ENCODE assay signal across 15 mouse cellular contexts in the genomic region with DNA sequence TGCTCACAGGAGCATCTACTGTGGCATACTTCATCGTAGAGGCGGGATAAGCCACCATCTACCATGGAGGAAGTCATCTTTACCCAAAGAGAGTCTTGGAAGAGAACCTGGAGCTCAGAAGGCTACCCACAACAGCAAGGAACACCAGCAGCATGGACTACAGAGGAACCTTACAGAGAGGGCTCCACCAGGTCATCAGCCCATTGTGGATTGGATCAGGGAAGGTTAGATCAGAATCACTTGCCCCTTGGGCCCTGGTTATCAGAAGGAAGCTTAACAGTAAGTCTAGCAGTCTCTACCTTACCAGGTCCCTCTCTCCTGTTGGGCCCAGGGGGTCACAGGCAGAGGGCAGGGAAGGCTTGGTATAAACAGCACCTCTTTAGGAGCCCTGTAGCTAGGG. TPM values are rescaled to one million over a fixed set of nuclear protein-coding genes. Genes with fewer than 3 reads are reported as not detected.
DNase-seq lines count a peak whose midpoint lies in the region; ATAC-seq and TF ChIP-seq lines count a peak whose summit lies in the region.
"Had no signal": no experiment of that assay in that cellular context is flagged by ENCODE, and none has a peak within 500 bp of the region (broad histone marks: within the 10 kb centered on the region; RNA-seq: fewer than 3 reads in every experiment).

No protein-coding gene starts in this region.

- intact Hi-C loops in heart, postnatal 25 days (cut with DNase I): no loop called here

- no peak for TF ChIP-seq CTCF in lung, embryonic 14.5 days (IDR thresholded peaks at IDR 0.05; ENCODE audit: low read depth)

- H3K9ac ChIP-seq in heart, embryonic 15.5 days: no peak overlapping the region
- H3K9ac ChIP-seq in lung, embryonic 14.5 days: no peak overlapping the region
- no peak overlapping the region for H3K9ac ChIP-seq in limb, embryonic 15.5 days
- H3K9ac ChIP-seq in forebrain, embryonic 13.5 days: no peak overlapping the region
- H3K9ac ChIP-seq: embryonic facial prominence, embryonic 13.5 days had no signal

- H3K4me2 ChIP-seq in heart, embryonic 15.5 days: no peak overlapping the region
- no peak overlapping the region for H3K4me2 ChIP-seq in lung, embryonic 14.5 days
- no peak overlapping the region for H3K4me2 ChIP-seq in limb, embryonic 15.5 days
- no peak overlapping the region for H3K4me2 ChIP-seq in forebrain, embryonic 13.5 days
- H3K4me2 ChIP-seq: embryonic facial prominence, embryonic 13.5 days had no signal

- H3K4me1 ChIP-seq in heart, embryonic 15.5 days (replicated peaks): peaks cover 48% of the 10 kb centered on the region
- H3K4me1 ChIP-seq in lung, embryonic 14.5 days (ENCODE audit: insufficient read depth): peaks cover 34% of the 10 kb centered on the region
- H3K4me1 ChIP-seq in brown adipose tissue, adult 24 weeks (ENCODE audit: control insufficient read depth, insufficient read depth, insufficient read length, low read length): peaks cover 26% of the 10 kb centered on the region
- peaks cover 47% of the 10 kb centered on the region for H3K4me1 ChIP-seq in limb, embryonic 15.5 days
- peaks cover 14% of the 10 kb centered on the region for H3K4me1 ChIP-seq in forebrain, embryonic 13.5 days

- no peak overlapping the region for H3K4me3 ChIP-seq in heart, embryonic 15.5 days
- no peak overlapping the region for H3K4me3 ChIP-seq in lung, embryonic 14.5 days (ENCODE audit: low read depth, low read length)
- no peak overlapping the region for H3K4me3 ChIP-seq in brown adipose tissue, adult 24 weeks (ENCODE audit: insufficient read depth, low read depth, low read length)
- H3K4me3 ChIP-seq in limb, embryonic 15.5 days: no peak overlapping the region
- no peak overlapping the region for H3K4me3 ChIP-seq in forebrain, embryonic 13.5 days
- H3K4me3 ChIP-seq: embryonic facial prominence, embryonic 13.5 days had no signal

- no peaks in the 10 kb centered on the region for H3K9me3 ChIP-seq in heart, embryonic 15.5 days (replicated peaks)
- H3K9me3 ChIP-seq in lung, embryonic 14.5 days (ENCODE audit: low read depth, low read length): no peaks in the 10 kb centered on the region
- no peaks in the 10 kb centered on the region for H3K9me3 ChIP-seq in limb, embryonic 15.5 days
- no peaks in the 10 kb centered on the region for H3K9me3 ChIP-seq in forebrain, embryonic 13.5 days (replicated peaks)
- H3K9me3 ChIP-seq: embryonic facial prominence, embryonic 13.5 days; G1E had no signal

- no peaks in the 10 kb centered on the region for H3K36me3 ChIP-seq in heart, embryonic 15.5 days
- no peaks in the 10 kb centered on the region for H3K36me3 ChIP-seq in lung, embryonic 14.5 days (ENCODE audit: insufficient read depth)
- H3K36me3 ChIP-seq in limb, embryonic 15.5 days: no peaks in the 10 kb centered on the region
- no peaks in the 10 kb centered on the region for H3K36me3 ChIP-seq in forebrain, embryonic 13.5 days (ENCODE audit: poor library complexity, severe bottlenecking)
- H3K36me3 ChIP-seq: embryonic facial prominence, embryonic 13.5 days had no signal

- H3K27me3 ChIP-seq in heart, embryonic 15.5 days: no peaks in the 10 kb centered on the region
- no peaks in the 10 kb centered on the region for H3K27me3 ChIP-seq in lung, embryonic 14.5 days (ENCODE audit: insufficient read depth, low read length)
- no peaks in the 10 kb centered on the region for H3K27me3 ChIP-seq in limb, embryonic 15.5 days
- 0 out of 2 replicates have a peak, but pooled peaks cover 3% of the 10 kb centered on the region for H3K27me3 ChIP-seq in forebrain, embryonic 13.5 days
- H3K27me3 ChIP-seq: embryonic facial prominence, embryonic 13.5 days had no signal

- no peak for ATAC-seq in heart, embryonic 15.5 days (replicated peaks; ENCODE audit: insufficient number of reproducible peaks, insufficient read depth, low FRiP score, low read depth)
- ATAC-seq in lung, embryonic 14.5 days (ENCODE audit: insufficient read depth): no peak
- ATAC-seq in limb, embryonic 15.5 days (ENCODE audit: insufficient number of reproducible peaks, low FRiP score, low TSS enrichment, low read depth): no peak
- ATAC-seq in erythroid progenitor cell, adult 5-6 weeks (replicated peaks; ENCODE audit: low FRiP score, poor library complexity, severe bottlenecking): no peak
- no peak for ATAC-seq in forebrain, embryonic 13.5 days
- ATAC-seq: forebrain, embryonic 14.5 days; inflammation-experienced regulatory T-cells, adult 6 months had no signal

- no peak for DNase-seq in heart, postnatal 25 days (ENCODE audit: low spot score)
- DNase-seq in lung, embryonic 14.5 days: no peak
- DNase-seq in lung, postnatal 4 days: no peak
- DNase-seq: adrenal gland, postnatal 10 days; cerebellum, adult 2 months; heart, postnatal 4 days had no signal

- WGBS in heart, embryonic 15.5 days: 94% methylated on average over 2 of the region's 2 CpGs
- WGBS in lung, embryonic 14.5 days: 97% methylated on average over 2 of the region's 2 CpGs
- WGBS in limb, embryonic 15.5 days: 96% methylated on average over 2 of the region's 2 CpGs
- WGBS in forebrain, embryonic 13.5 days: 95% methylated on average over 2 of the region's 2 CpGs

- peak overlapping the region; percentile 79 for H3K27ac ChIP-seq in heart, embryonic 15.5 days
- H3K27ac ChIP-seq in lung, embryonic 14.5 days (ENCODE audit: low read depth): peak overlapping the region; percentile 77; the same call in 1 of the 2 replicates
- peak overlapping the region; percentile 54 for H3K27ac ChIP-seq in brown adipose tissue, adult 24 weeks (replicated peaks; ENCODE audit: low read depth, low read length)
- H3K27ac ChIP-seq in limb, embryonic 15.5 days: peak overlapping the region; percentile 71
- H3K27ac ChIP-seq in forebrain, embryonic 13.5 days: no peak overlapping the region

RNA-seq across cellular contexts. Expression of a gene that starts 5.3 kb away (rescaled TPM):
- polyA plus RNA-seq in heart, embryonic 15.5 days (2015; fragmentation: Nextera tagmentation; extraction: Ambion mirVana): 20.4 and 34.5 TPM in 2 replicates
- 10 to 100 TPM; 30.3 to 33.0 TPM for total RNA-seq in heart, postnatal 25 days (2021)
- polyA plus RNA-seq in lung, embryonic 14.5 days (2014; fragmentation: Nextera tagmentation; extraction: Ambion mirVana): 43.8 and 51.2 TPM in 2 replicates
- 10.0 and 10.2 TPM in 2 replicates for polyA plus RNA-seq in brown adipose tissue, adult 24 weeks (2012; ENCODE audit: insufficient read depth, insufficient read length, missing spikeins)
- polyA plus RNA-seq in limb, embryonic 15.5 days (2015; fragmentation: Nextera tagmentation; extraction: Ambion mirVana): 33.5 and 34.1 TPM in 2 replicates
- 15.1 and 26.8 TPM in 2 replicates for total RNA-seq in erythroid progenitor cell, adult 5-6 weeks (2015; ENCODE audit: low replicate concordance)
- total RNA-seq in erythroid progenitor cell, adult 5-6 weeks (2017; ENCODE audit: low replicate concordance): 2.4 and 9.8 TPM in 2 replicates
- 20.3 and 23.3 TPM in 2 replicates for polyA plus RNA-seq in forebrain, embryonic 13.5 days (2015; fragmentation: Nextera tagmentation; extraction: Ambion mirVana)
